Mouse (Mus musculus) kidney, postnatal 36 days (tissue): ENCODE measurements around the gene Krt81.

Source experiments
- DNase-seq, 2 experiments: peaks; one replicate each; pipeline ENCODE4 v3.0.0; 2021 to 2022; ENCODE audit warnings: mixed read lengths in 2 of 2

Krt81 gene

DNA sequence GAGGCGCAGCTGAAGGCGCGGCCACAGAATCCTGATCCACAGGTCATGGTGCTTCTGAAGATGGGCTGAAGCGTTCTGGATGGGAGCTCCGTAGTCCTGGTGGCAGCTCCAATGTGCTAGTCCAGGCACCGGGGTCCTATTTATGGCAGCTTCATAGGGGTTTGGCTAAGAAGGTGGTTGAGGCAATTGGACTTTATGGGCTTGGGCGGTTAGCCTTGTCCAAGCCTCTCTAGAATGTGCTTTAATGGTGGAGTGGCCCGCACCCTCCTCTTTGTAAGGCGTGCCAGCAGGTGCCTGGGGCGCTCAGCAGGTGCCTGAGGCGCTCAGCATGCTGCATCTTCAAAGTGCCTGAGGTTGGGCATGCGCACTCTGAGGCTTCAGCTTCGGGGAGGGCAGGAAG lies at the start of gene Krt81:
Krt81 (minus strand) TSS at position 101 of the 400 bp plus-strand sequence.
- DNase-seq = no peak

DNA sequence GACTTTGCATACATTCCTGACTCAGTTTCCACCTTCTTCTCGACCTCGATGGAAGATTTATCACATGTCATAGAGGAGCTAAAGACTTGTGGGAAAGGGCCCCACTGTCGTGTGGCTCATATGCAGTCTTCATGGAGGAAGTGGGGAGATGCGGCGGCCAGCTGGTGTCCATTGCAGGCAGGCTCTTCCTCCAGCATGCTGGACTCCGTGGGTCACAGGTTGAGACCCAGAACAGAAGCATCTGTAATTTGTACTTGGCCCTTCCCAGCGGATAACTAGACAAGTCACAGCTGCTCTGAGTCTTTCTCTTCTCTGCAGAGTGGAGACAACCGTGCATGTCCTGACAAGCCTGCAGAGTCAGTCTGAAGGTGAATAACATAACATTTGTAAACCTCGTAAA lies 44.7 kb upstream of the Krt81 start:
- peak in 1 of 2 experiments; percentile 14 for DNase-seq

DNA sequence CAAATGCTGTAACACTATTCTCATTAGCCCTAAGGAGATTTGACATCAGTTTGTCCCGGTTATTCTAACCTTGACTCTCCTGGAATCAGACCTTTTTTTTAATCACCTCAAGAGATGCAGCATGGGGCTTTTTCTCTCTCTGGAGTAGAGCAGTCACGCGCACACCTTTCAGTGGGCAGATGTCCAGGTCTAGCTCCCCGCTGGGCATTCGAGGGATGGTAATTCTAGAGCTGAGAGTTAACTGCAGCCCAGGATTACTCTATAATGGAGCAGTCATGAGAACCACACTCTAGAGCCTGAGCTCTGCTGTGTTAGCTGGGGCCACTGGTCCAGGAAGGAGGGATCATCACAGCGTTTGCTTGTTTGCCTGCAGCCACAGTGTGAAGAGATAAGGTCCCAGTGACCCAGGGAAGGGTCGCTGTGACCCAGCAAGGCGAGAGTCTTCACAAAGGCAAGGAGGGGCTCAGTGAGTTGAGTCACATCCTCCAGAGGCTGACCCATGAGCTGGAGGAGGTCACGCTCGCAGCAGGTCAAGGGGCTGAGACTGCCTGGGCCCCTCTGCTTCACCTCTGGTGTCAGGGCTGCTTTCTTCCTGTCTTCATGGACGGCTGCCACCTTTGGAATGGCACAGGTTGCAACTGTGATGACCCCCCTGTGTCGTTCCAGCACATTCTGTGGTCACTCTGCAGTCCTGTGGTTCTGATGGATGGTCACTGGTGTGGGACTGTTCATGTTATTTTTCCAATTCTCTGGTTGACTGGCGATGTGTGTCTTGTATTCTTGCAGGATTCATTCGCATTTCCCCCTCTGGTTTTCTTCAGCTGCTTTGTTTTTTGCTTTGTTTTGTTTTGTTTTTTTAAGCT lies 43.6 kb upstream of the Krt81 start:
- peak; percentile 16 to 33 for DNase-seq

DNA sequence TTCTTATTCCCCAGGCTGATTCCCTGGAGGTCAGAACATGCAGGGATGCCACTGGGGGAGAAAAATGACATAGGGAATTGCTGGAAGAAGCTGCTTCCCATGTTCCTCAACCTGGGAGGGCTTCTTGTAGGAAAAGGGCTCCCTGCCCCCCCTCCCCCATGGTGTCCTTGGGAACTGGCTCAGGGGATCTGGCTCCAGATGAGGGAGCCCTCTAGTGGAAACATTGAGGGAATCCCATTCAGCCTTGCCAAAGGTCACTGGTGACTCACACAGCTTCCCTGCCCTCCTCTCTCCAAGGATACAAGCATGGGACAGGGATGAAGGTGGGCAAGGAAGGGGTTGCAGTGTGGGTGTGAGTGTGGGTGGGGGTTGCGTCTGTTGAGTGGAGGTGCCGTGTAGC lies 33.6 kb upstream of the Krt81 start:
- DNase-seq = peak; percentile 51 to 52

GRCm38 (mm10) chr15:101495266-101495665 lies 31.7 kb upstream of the Krt81 start:
- no peak for DNase-seq

DNA sequence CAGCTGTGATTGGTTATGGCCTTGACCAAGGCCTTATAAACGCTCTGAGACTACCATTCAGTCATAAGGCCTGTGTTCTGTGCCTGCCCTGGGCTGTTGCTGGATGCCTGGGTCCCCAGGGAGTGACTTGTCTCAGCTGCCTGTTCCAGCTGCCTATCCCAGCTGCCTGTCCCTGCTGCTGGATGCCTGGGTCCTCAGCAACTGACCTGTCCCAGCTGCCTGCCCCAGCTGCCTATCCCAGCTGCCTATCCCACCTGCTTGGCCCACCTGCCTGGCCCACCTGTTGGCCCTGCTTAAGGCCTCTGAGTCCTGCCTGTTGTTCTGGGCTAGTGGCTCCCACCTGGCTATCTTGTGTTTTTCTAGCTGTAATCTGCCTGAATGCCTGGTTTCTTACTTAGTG lies 30.7 kb upstream of the Krt81 start:
- no peak for DNase-seq

DNA sequence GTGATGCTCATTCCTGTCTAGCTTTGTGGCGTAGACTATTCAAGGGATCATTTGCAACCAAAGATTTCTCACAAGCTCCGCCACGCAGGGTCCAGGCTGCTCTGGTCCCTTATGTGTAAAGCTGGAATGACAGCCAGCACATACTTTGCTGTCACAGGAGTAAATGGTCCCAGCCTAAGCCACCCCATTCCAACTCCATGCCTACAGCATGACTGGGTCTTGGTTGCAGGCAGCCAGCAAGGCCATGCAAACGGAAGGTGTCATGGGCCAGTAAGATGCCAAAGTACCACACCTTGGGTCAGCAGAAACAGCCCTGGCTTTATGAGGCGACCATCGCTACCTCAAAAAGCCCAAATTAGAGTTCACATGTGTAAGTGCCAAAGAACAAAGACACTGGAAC lies 30.2 kb upstream of the Krt81 start:
- DNase-seq = no peak

GRCm38 (mm10) chr15:101492718-101493117 lies 29.2 kb upstream of the Krt81 start:
- DNase-seq = no peak

DNA sequence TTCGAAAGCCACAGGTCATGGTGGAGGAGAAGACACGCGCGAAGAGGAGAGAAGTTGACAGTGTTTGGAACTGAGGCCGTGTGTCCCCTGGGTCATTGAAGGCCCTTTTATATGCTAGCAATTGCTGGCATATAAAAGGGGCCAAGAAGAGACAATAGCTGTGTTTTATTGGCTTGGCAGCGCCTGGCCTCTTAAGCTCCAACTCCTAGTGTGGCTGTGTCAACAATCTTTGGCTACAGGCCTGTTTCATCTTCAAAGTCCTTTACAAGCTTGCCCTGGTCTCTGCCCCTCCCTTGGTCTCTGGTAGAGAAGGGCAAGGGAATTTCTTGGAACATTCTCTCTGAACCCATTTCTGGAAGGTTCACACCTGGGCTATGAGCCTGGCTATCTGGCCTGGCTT lies 27.9 kb upstream of the Krt81 start, which contains the start of gene Krt83:
Krt83 (minus strand) TSS at position 82 of the 400 bp plus-strand sequence.
- no peak for DNase-seq

DNA sequence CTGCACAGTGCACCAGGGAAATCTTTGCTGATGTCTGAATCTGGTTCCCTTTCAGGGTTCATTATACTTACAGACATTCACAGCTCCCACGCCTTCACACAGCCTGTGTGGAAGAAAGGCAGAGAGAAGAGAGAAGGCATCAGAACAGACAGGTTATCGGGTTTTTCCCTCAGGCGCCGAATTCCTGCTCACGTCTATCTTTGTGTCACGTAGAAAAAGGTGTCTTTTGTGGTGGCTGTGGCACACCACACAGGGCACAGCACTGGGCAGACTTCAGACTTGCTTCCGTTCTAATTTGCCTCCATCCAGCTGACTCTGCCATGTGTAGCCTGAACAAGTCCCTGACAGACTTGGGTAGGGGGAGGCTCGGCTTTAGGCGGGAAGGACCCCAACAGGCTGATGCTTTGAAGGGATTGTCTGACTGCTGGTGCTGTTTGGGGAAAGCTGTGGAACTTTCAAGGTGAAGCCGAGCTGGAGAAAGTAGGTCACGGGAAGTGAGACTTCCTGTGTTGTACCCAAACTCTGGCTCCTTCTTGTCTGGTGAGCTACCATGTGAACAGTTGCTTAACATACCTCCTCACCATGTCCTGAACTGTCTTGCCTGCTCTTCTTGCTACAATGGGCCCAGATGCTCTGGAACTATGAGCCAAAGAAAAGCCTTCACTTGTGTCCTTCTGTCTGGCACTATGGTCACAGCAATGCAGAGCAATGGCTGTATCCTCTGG lies 22.5 kb upstream of the Krt81 start:
- no peak for DNase-seq

DNA sequence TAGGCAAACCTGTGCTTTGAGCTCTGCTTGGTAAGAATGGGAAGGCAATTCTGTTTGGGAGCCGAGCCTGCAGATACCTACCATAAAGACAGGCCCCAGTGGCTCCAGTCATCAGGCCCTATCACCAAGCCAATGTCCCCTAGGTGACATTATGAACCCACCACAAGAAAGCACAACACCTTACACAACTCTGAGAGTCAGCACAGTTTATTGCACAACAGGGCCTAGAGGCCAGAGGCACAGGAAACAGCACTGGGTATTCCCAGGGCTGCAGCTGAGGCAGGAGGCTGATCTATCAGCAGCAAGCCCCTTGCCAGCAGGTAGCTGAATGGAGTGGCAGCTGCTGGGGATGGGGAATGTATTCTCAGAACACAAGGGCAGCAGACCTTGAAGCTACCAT lies 21.4 kb upstream of the Krt81 start:
- DNase-seq = no peak

- DNase-seq = no peak
Observed at GRCm38 (mm10) chr15:101483646-101484045, 20.1 kb upstream of the Krt81 start.

- no peak for DNase-seq
Observed at GRCm38 (mm10) chr15:101482056-101482455, 18.5 kb upstream of the Krt81 start.

DNA sequence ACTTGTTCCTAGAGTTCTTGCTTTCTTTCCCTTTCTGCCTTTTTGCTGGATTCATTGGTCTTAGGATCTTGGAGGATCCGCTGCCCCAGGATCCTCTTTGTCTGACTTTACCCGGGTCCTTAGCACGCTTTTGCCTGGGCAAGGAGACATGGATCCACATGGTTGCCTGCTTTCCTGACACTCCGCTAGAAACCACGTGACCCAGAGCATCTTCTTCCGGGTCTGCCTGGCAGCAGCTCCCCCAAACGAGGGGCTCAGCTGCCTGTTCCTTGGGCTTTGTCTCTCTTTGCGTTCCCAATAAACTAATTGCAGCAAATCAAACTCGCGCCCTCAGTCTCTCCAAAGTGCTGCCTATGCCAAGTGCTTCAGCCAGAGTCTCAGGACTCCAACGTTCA lies 16.1 kb upstream of the Krt81 start:
- no peak for DNase-seq

DNA sequence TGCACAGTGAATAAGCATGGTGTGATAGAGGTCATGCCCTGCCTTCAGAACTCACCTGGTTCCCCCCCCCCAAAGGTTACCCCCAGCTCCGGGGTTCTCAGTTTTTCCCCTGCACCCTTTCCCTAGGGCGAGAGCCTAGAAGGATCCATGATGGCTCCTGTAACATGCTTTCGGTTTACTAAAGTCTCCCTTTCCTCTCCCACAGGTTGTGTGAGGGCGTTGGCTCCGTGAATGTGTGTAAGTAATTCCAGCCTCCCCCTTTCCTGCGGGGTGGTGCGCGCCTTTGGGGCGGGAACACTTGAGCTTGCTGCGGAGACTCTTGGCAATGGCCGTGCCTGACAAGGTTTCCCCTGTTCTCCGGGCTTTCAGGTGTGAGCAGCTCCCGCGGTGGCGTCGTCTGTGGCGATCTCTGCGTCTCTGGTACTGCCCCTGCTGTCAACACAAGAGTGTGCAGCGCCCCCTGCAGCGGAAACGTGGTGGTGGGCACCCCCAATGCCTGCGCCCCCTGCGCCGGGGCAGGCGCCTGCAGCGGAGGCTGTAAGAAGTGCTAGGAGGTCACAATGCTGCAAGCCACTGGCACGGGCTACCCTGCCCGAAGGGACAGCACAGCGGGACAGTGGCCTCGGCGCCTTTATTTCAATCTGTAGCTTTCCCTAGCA lies 15.6 kb upstream of the Krt81 start:
- DNase-seq = peak in 1 of 2 experiments; percentile 61

DNA sequence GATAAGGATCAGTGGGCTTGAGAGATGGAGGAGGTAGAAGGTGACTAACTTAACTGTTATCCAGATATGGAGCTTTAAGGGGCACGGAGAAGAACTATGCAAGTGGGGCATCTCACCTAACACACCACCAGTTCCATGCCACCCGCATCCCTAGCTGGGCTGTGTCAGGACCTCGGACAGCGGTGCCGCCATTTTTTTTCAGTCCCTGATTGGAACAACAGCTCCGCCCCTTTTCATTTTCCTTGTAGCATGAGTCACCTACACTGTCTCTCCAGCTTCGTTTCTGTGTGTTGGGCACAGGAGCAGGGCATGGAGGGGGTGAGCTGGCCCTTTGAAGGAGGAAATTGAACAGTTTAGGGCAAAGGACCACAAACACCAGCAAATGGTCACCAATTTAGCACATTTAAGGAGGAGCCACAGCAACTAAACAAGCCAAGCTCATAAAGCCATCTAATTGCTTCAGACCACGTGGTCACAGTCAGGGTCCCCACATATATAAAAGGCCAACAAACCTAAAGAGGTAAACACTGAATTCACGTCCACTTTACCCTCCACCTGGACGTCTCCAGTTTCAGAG lies 9.5 kb upstream of the Krt81 start, which contains the start of gene Krt86:
Krt86 (plus strand) TSS at position 527 of the 577 bp plus-strand sequence.
- DNase-seq = peak in 1 of 2 experiments; percentile 44

DNA sequence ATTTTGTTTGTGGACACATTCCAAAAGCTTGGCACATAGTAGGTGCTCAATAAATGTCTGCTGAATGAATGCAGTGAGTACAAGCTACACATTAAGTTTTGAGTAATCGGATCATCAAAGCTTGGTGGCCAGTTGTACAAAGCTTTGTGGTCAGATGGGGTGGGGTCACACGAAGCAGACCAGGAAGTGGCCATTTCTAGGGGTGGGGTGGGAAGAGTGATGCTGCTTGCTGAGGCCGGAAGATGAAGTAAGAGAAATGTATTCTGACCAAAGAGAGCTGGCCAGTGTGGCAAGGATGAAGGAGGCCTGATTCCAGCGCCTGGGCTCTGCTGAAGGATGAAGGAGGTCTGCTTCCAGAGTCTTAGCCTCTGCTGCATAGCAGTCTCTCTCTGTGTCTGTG lies 5.5 kb upstream of the Krt81 start:
- no peak for DNase-seq

DNA sequence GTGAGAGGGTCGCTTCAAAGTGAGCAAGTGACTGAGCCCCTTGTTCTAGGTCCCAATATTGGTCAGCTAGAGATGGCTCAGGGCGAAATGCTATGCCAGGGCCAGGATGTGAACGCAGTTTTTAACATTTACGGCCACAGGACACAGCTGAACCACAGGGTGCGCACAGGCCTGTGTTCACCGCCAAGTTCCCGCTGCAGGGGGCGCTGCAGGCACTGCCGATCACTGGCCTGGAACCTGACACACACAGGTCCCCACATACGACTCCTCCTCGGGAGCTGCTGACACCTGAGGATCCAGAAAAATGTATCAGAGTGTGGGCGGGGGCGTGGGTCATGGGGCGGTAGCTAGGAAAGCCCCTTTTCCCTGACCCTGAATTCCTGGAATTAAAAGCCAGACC lies 4.3 kb downstream of the Krt81 start:
- DNase-seq = peak in 1 of 2 experiments; percentile 23

- peak; percentile 37 to 54 for DNase-seq
Observed at GRCm38 (mm10) chr15:101458361-101458930, 5.1 kb downstream of the Krt81 start.

GRCm38 (mm10) chr15:101455891-101456290 lies 7.7 kb downstream of the Krt81 start:
- no peak for DNase-seq

DNA sequence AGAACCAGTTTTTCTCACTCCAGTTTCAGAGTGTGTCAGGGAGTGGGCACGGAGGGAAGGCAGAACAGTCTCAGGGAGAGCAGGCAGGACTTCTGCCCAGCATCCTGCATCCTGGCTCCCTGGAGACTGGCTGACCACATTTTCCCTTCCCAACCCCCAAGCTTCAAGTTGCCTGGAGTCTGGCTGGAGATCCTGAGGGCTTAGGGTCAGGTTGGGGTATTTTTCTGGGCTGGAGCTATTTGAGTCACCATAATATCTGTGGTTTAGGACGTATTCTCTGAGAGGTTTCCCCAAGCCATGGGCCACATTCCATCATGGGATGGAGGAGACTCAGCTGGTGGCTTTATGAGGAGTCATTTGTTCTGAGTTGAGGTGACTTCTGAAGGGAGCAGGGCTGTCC lies 8.3 kb downstream of the Krt81 start:
- DNase-seq = peak in 1 of 2 experiments; percentile 17

- no peak for DNase-seq
Observed at GRCm38 (mm10) chr15:101454774-101455173, 8.8 kb downstream of the Krt81 start.
